Mouse (Mus musculus) frontal cortex, adult 2 months (tissue): ENCODE data around the gene Tmem120a. TPM values are rescaled to one million over a fixed set of nuclear protein-coding genes. Genes with fewer than 3 reads are reported as not detected.
A peak's percentile ranks its signal among the peaks of the same experiment; 100 is the strongest.

Experiments used
- DNase-seq, 2 experiments: peaks; one replicate each; pipeline ENCODE4 v3.0.0; 2022; ENCODE audit warnings: low spot score in 1 of 2; ENCODE audit errors: extremely low spot score in 1 of 2
- polyA plus RNA-seq: library from polyadenylated mRNA; depleted of rRNA; stranded (reverse); fragments of >200 nt; gene quantifications from 2 replicates; pipeline ENCODE4 v1.2.3, GENCODE M21; 2012; rRNA removed

The Tmem120a gene
- polyA plus RNA-seq = 13.0 and 13.7 TPM in 2 replicates

DNA sequence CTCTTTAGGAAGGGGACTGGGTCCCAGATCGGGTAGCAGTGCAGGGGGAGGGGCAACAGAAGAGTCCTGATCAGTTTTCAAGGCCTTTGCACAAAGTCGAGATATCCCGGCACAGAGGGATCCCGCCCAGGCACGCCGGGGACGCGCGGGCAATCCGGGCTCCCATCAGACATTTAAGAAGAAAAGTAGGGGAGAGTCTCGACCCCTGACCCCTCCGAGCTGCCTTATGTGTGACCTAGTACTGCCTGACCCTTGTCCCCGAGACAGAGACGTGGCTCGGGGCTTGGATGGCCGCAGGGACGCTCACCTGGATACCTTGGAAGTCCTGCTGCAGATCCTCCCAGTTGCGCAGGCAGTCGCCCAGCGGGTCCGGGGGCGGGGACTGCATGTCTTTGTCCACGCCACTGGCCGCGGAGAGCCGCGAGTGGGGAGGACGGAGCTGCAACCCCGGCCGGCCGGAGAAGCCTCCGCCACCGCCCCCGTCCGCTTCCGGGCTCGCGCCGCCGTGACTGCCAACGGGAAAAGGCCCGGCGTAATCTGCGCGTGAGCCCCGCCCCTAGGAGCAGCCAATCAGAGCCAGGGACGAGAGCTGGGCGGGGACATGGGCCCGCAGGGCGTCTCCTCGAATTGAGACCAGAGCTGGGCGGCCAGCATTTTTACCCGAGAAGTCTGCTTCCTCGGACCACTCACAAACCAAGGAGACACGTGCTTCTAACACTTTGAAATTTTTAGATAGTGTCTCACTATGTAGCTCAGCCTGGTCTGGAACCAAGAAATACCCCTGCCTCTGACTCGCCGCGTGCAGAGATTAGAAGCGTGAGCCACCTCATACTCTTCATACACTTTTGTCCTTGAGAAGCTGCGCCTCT, at the start of gene Tmem120a:
Tmem120a (minus strand) TSS at position 708 of the 869 bp plus-strand sequence.
- DNase-seq = peak; percentile 76 to 95

DNA sequence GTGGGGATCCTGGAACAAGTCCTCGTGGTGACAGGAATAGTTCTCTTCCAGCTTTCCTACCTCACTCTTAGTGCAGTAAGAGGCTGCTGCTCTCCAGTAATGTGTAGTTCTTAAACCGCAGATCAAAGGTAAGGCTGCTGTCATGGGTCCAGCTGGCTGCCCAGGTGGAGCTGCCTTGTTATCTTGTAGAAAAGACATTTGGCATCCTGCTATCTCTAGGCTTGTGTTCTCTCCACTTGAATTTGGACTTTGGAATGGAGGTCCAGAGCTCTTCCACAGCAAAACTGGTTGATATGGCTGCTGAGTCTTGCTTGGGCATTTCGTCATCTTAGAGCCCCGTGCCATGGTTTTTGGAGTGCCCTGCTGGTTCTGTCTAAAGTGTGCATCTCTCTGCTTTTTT, 38.7 kb upstream of the Tmem120a start:
- no peak for DNase-seq

DNA sequence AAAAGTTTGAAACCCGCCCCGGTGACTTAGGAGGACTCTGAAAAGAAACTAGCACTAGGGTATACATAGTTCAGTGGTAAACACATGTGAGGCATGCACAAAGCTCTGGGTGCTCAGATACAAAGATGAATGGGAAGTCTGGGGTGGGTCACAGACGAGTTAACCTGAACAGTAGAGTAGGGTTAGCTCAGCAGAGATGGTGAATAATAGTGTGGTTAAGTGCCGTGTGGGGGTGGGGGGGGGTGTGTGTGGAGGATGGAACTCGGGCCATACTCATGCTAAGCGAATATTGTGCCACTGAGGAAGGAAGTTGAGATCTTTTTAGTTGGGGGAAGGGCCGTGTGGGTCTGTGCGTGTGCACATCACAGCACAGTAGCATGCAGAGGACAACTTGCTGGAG, 36.1 kb upstream of the Tmem120a start:
- no peak for DNase-seq

DNA sequence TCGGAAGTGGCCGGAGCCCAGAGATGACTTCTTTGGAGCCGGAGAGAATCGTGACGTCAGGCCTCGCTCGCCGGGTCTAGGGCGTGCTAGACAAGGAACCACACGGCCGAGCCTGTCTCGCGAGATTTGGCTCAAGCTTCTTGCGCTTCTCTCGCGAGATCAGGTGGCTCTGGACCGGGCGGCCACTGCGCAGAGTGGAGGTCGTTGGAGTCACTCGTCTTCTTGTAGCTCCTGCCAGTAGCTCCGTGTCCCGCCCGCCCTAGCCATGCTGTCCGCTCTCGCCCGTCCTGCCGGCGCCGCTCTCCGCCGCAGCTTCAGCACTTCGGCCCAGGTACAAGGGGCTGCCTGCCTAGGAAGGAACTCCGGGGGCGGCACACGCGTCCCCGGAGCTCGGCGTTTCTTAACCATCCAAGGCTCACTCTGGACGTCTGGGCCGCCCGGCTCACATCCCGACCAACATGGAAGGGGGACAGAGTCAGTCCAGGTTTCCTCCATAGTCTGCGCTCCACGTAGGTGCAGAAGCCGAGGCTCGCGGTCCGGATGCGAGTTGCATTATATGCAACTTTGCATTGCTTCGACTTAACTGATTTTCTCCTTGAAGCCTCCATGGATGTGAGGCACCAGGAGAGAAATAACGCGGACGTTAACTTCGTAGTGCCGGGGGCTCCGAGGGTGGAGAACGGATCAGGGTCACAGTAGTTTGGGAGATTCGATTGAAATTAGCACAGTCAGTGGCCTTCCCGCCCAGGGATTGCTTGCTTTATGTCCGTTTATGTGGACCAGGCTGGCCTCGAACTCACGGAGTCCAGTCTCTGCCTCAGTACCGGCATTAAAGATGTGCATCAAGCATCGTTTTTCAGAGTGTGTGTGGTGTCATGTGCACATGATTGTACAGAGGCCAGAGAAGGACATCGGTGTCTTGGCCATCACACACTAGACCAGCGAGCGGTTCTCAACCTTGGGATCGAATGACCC, 34.5 kb upstream of the Tmem120a start, which contains the start of gene Mdh2:
Mdh2 (plus strand) TSS at position 10 of the 975 bp plus-strand sequence.
- peak; percentile 99 to 100 for DNase-seq

DNA sequence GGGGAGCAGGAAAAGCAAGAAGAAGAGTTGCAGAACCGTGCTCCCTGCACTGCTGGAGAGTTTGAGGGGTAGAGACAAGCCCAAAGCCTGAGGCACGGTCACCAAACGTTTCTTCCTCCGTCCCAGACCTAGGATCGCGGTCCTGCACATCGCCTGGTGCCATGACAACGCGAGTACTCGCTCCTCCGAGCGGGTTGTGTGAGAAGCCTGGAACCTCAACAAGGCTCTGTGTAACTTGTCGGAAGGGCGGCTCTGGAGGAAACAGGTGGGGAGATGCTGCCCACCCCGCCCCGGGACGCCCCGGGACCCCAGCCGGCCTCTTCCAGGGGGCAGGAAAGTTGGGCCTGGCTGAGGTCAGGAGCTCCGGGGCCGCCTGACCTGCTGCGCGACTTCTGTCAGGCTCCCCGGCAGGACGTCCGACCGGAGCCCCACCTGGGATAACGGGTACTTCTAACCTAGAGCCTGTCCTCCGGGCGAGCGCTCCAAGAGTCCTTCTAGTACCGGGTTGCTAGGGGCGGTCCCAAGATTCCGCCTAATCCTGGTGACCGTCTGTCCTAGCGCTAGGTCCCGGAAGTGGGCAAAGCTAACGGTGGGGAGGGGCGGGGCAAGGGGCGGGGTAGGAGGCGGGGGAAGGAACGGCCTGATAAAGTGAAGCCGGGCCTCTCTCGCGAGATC, 33.7 kb upstream of the Tmem120a start, which contains the start of gene Styxl1:
Styxl1 (minus strand) TSS at position 590 of the 675 bp plus-strand sequence.
- no peak for DNase-seq

DNA sequence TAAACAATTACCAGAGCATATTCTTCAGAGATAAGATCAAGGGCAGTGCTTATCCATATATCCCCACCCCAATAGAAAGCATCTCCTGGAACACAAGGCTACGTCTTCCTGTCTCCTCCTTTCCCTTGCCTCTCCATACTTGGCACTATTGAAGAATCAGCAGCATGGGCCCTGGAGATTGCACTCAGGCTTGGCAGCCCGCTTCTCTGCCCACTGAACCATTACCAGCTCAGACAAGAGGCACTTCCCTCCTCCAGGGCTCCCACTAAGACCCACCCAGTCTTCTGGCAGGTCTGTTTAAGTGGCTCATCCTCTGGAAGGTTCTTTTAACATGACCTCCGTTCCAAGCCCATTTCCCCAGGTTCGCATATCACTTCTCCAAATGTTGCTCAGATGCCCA, 32.3 kb upstream of the Tmem120a start:
- DNase-seq = no peak

DNA sequence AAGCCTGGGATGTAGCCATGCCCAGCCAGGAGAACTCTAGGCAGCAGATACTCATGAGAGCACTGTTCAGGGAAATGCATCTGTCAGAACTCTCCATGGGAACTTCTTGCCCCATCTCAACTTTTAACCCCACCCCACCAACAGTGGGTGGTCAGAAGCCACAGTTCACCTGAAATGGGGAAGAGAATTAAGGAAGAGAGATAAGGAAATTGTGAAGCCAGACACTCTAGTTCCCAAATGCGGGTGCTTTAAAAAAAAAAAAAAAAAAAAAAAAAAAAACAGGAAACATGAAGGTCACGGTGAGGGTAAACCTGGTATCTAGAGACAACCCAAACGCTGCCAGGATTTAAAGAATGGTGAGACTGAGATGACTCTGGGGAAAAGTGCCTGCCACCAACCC, 28.3 kb upstream of the Tmem120a start:
- no peak for DNase-seq

DNA sequence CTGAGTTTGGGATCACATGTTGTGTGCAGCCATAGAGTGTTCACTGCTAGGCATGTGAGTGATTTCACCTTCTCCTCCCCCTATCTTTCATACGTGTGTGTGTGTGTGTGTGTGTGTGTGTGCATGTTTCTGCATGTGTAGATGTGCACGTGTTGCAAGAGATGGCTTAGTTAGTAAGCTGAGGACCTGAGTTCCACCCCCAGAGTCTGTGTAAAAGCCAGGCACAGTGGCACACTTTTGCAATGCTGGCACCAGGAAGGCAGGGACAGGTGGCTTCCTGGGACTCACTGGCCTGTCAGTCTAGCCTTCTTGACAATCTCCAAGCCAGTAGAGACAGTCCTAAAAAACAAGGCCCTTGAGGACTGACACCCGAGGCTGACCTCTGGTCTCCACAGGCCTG, 20.7 kb upstream of the Tmem120a start:
- no peak for DNase-seq

DNA sequence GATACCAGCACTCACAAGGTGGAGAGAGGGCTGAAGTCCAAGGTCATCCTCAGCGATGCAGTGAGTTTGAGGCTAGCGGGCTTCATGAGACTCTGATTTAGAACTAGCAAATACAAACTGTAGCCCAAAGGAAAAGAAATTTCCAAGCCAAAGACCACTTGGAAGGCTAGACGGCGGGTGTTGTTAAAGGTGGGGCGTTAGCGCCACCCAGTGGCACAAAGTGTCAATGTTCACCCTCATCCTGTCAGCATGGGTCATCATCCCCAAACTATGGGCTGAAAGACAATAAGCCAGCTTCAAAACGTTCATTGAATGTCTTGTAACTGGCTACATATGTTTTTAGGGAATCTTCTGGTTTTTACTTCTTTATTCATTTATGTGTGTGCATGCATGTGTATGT, 19.3 kb upstream of the Tmem120a start:
- peak in 1 of 2 experiments; percentile 87 for DNase-seq

DNA sequence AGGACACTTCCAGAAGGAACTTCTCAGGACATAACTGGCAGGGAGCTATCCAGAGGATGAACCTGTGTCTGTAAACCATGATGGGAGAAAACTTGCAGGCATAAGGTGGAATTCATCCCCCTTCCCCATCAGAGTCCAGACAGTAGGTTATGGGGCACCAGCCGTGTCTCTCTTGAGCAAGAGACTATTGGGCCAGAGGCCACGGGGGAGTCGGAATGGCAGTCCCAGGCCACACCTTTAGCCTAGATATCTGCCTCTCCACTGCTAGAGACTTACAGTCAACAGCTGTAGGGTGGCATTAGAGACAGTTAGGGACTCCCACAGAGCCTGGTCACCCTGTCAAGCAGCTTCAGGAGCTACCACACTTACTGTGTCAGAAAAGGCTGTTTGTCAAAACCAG, 17.6 kb upstream of the Tmem120a start:
- no peak for DNase-seq

GRCm38 (mm10) chr5:135751595-135751994, 7.3 kb upstream of the Tmem120a start:
- DNase-seq = no peak

DNA sequence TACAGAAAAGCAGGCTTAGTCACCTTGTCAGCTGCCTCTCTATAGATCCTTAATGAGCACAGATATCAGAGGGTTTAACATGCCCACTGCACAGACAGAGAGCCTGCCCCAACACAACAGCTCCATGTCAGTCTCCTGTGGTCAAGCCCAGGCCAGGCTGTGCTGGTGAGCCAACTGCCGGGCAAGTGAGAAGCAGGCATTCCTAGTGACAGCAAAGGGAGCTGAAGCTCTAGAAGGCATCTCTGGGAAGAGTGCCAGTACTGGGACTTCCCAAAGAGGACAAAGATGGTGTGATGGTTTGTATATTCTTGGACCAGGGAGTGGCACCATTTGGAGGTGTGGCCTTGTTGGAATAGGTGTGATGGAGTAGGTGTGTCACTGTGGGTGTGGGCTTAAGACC, 6.8 kb upstream of the Tmem120a start:
- DNase-seq = no peak

GRCm38 (mm10) chr5:135744742-135745141, 494 bp upstream of the Tmem120a start:
- no peak for DNase-seq

GRCm38 (mm10) chr5:135742941-135743740, 1.1 kb downstream of the Tmem120a start:
- peak in 1 of 2 experiments; percentile 25 for DNase-seq

GRCm38 (mm10) chr5:135742156-135742555, 2.1 kb downstream of the Tmem120a start:
- no peak for DNase-seq

GRCm38 (mm10) chr5:135738266-135738665, 6.0 kb downstream of the Tmem120a start:
- DNase-seq = no peak

DNA sequence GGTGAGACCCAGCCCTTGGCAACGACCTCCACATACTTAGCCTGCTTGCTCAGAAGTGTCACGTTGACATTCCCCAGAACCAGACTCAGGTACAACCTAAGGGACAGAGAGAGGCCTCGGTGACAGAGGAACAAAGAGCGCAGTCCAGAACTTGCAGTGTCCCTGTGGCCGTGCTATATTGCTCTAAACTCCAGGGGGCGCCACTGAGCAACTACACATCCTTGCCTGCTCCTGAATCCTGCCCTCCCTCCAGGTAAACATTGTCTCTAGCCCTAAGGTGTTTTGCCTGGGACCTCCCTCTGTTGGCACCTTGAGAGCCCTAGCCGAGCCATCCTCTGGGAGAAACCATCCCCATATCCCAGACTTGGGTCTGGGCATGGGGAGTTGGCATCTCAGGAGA, 7.1 kb downstream of the Tmem120a start:
- DNase-seq = no peak

- DNase-seq = no peak
Measured at GRCm38 (mm10) chr5:135736544-135736943, 7.7 kb downstream of the Tmem120a start.

DNA sequence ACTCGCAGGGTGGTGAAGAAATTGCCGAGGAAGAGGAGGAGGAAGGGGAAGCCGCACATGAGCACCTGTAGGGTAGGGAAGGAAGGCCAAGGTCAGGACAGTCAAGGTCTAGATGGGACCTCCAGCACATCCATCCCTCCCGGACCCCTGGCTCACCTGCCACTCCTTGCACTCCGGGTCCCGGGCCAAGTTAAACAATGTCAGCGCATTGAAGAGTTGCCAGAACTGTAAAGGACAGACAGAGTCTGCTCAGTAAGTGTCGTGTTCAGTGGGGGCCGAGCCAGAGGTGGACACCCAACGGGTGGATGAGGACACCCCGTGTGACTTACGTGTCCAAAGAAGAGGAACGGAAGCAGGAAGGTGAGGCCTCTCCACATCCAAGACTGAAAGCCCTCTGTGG, 8.5 kb downstream of the Tmem120a start:
- no peak for DNase-seq
